Mouse (Mus musculus): Measurements from ENCODE around the gene Hist2h2ab. TPM values are rescaled to one million over a fixed set of nuclear protein-coding genes. Genes with fewer than 3 reads are reported as not detected.
"Not testable (repeated sequence)": the region's sequence is repeated elsewhere in the genome, so short reads cannot be mapped to it uniquely, and the experiment has no call there.

Gene Hist2h2ab
- total RNA-seq, 2 experiments from 2014 or later, result 6.9 to 70.6 TPM

- ATAC-seq (ENCODE audit: poor library complexity, severe bottlenecking), result peak; percentile 87
These were observed 22.4 kb upstream of the Hist2h2ab start for GRCm38 (mm10) chr3:96197129-96197749.

- peak; percentile 32; the same call in 1 of the 2 replicates for ATAC-seq (ENCODE audit: poor library complexity, severe bottlenecking)
These were observed 21.5 kb upstream of the Hist2h2ab start for GRCm38 (mm10) chr3:96198181-96198580.

GRCm38 (mm10) chr3:96198601-96199251 lies 20.9 kb upstream of the Hist2h2ab start:
- not testable (repeated sequence) for ATAC-seq (ENCODE audit: poor library complexity, severe bottlenecking)

GRCm38 (mm10) chr3:96199731-96200130 lies 19.9 kb upstream of the Hist2h2ab start:
- no peak for ATAC-seq (ENCODE audit: poor library complexity, severe bottlenecking)

- no peak for ATAC-seq (ENCODE audit: poor library complexity, severe bottlenecking)
These were observed 11.8 kb upstream of the Hist2h2ab start for GRCm38 (mm10) chr3:96207819-96208218.

- ATAC-seq (ENCODE audit: poor library complexity, severe bottlenecking), result no peak
These were observed 10.4 kb upstream of the Hist2h2ab start for GRCm38 (mm10) chr3:96209242-96209641.

GRCm38 (mm10) chr3:96219191-96219641 lies 449 bp upstream of the Hist2h2ab start:
- peak; percentile 16; the same call in 1 of the 2 replicates for ATAC-seq (ENCODE audit: poor library complexity, severe bottlenecking)

GRCm38 (mm10) chr3:96220131-96220764 lies 583 bp downstream of the Hist2h2ab start:
- 0 out of 2 replicates have a peak, but pooled peaks have one; percentile 1 for ATAC-seq (ENCODE audit: poor library complexity, severe bottlenecking)

GRCm38 (mm10) chr3:96220765-96221639 lies 1.3 kb downstream of the Hist2h2ab start, which contains the start of the genes Hist2h2ac and Hist2h2be:
TSS of gene Hist2h2ac (minus strand) at chr3:96220880.
TSS of gene Hist2h2be (plus strand) at chr3:96221119.
- peak; percentile 76 for ATAC-seq (ENCODE audit: poor library complexity, severe bottlenecking)

- ATAC-seq (ENCODE audit: poor library complexity, severe bottlenecking), result no peak
These were observed 2.0 kb downstream of the Hist2h2ab start for GRCm38 (mm10) chr3:96221640-96222038.

GRCm38 (mm10) chr3:96222774-96223173 lies 3.1 kb downstream of the Hist2h2ab start:
- ATAC-seq (ENCODE audit: poor library complexity, severe bottlenecking), result no peak

- no peak for ATAC-seq (ENCODE audit: poor library complexity, severe bottlenecking)
These were observed 5.8 kb downstream of the Hist2h2ab start for GRCm38 (mm10) chr3:96225421-96225820.

GRCm38 (mm10) chr3:96226695-96227648 lies 7.3 kb downstream of the Hist2h2ab start:
- peak; percentile 73 for ATAC-seq (ENCODE audit: poor library complexity, severe bottlenecking)

- no peak for ATAC-seq (ENCODE audit: poor library complexity, severe bottlenecking)
These were observed 9.2 kb downstream of the Hist2h2ab start for GRCm38 (mm10) chr3:96228828-96229227.

- ATAC-seq (ENCODE audit: poor library complexity, severe bottlenecking), result peak; percentile 53
These were observed 10.7 kb downstream of the Hist2h2ab start for GRCm38 (mm10) chr3:96230404-96230803.

GRCm38 (mm10) chr3:96230910-96231757 lies 11.5 kb downstream of the Hist2h2ab start:
- ATAC-seq (ENCODE audit: poor library complexity, severe bottlenecking), result no peak

- no peak for ATAC-seq (ENCODE audit: poor library complexity, severe bottlenecking)
These were observed 12.1 kb downstream of the Hist2h2ab start for GRCm38 (mm10) chr3:96231758-96232120.

- no peak for ATAC-seq (ENCODE audit: poor library complexity, severe bottlenecking)
These were observed 15.2 kb downstream of the Hist2h2ab start for GRCm38 (mm10) chr3:96234914-96235313.

- no peak for ATAC-seq (ENCODE audit: poor library complexity, severe bottlenecking)
These were observed 16.2 kb downstream of the Hist2h2ab start for GRCm38 (mm10) chr3:96235836-96236235.

Data from megakaryocyte, adult 5-6 weeks (primary cell).